Mouse (Mus musculus) spleen, adult 2 months (tissue): ENCODE measurements at regions not wholly inside any gene's neighbourhood (a gene's known extent, or its start where the extent isn't known, plus 50 kb on each side); places are given as distances from the start of the nearest gene placed in this dataset.

Source experiments
- CTCF ChIP-seq: fragments of 200-500 bp; IDR thresholded peaks from 2 replicates; pipeline ENCODE4 v1.5.1; 2011; ENCODE audit warnings: mild to moderate bottlenecking, inconsistent platforms; ENCODE audit not compliant: insufficient read depth, insufficient read length, insufficient replicate concordance; ENCODE audit errors: extremely low read depth
- POLR2A ChIP-seq: fragments of 200-500 bp; IDR thresholded peaks from 2 replicates; pipeline ENCODE4 v1.6.1; 2011; ENCODE audit warnings: low read depth, low read length, inconsistent platforms

DNA sequence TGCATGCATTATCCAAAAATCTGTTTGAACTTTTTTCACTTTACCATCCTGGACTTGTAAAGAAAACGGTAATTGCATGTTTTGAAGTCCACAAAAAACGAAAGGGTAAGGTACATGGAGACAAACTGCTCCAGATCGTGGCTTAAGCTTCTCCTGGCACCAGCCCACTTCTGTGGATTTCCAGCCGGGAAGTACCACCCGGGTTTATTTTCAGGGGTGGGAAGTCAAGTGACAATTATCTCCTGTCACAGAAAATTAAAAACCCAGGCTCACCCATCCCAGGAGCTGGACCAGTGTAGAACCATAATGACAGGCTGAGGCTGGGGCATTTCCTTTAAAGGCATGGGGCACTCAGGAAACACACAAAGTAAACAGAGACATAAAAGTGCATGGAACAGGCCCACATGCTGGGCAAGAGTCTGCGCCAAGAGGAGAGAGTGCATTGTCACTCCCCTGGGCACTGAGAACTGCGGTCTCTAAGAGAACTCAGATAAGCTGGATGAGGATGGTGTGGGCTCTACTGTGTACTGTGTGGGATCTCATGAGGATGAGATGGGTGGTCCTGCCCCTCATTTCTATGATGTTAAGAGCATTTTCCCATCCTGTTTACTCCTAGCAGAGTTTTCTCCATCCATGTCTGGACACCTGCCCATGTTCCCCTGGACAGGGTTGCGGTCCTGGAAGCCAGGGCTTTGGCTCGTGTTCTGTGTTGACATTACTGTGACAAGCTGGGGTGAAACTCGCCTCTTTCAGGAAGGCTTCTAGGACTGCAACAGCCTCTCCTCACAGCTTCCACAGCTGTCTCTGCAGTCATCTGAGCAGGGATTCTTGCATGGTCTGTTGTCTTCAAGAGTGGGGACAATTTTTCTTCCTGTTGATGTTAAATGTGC, 117.5 kb upstream of the Cdc42ep3 start:
- TF ChIP-seq CTCF (no peak), POLR2A (no peak)
